Mouse (Mus musculus) embryonic fibroblast, embryonic 13.5 days (primary cell): ENCODE data around the gene Naa25. TPM values are rescaled to one million over a fixed set of nuclear protein-coding genes. Genes with fewer than 3 reads are reported as not detected.

Experiments
- H3K27ac ChIP-seq: 2 replicates; pipeline ENCODE4 v1.5.1; 2012; ENCODE audit warnings: low read length, control low read depth, inconsistent platforms; ENCODE audit not compliant: insufficient read depth
- H3K4me1 ChIP-seq: 2 replicates; pipeline ENCODE4 v1.6.1; 2011; ENCODE audit warnings: low read length; ENCODE audit not compliant: control insufficient read depth, insufficient read depth
- H3K4me3 ChIP-seq: 2 replicates; pipeline ENCODE4 v1.5.1; 2011; ENCODE audit warnings: mild to moderate bottlenecking, control low read depth, low read length; ENCODE audit not compliant: insufficient read depth
- CTCF ChIP-seq: IDR thresholded peaks from 2 replicates; pipeline ENCODE4 v1.5.1; 2011; ENCODE audit warnings: mild to moderate bottlenecking, control low read depth, low read length, moderate library complexity, borderline replicate concordance; ENCODE audit not compliant: insufficient read depth
- POLR2A ChIP-seq: IDR thresholded peaks from 2 replicates; pipeline ENCODE4 v1.6.1; 2011; ENCODE audit warnings: low read depth, mild to moderate bottlenecking, control low read depth, low read length, moderate library complexity
- polyA plus RNA-seq: library from polyadenylated mRNA; stranded (reverse); fragments of >200 nt; gene quantifications from 2 replicates; pipeline ENCODE4 v1.2.4, GENCODE M21; 2011; ENCODE audit warnings: low read depth; ENCODE audit not compliant: missing spikeins, insufficient read length

Naa25 gene
- polyA plus RNA-seq, 1 experiment = 24.6 TPM

DNA sequence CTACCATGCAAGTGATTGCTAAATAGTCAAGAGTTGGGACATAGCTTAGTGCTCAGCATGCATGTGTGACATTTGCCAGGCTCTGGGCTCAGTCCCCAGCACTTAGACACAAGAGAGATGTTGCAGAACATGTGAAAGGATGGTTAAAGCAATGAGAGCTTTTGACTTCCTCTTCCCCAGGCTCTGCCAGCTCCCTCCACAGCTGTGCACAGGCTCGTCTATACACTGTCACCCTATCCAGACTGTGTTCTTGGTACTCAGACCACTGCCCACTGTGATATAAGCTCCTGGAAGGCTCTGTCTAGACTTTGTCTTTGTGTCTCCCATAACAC, 64.4 kb downstream of the Naa25 start:
- TF ChIP-seq POLR2A (no peak), CTCF (no peak)

GRCm38 (mm10) chr5:121462967-121463366, 65.2 kb downstream of the Naa25 start:
- Histone ChIP-seq H3K27ac (no peak overlapping the region), H3K4me3 (no peak overlapping the region), H3K4me1 (no peaks in the 10 kb centered on the region)
- TF ChIP-seq POLR2A (no peak), CTCF (no peak)

More for the DNA sequence above, 64.4 kb downstream of the Naa25 start:
- Histone ChIP-seq H3K27ac (no peak overlapping the region), H3K4me1 (no peaks in the 10 kb centered on the region), H3K4me3 (no peak overlapping the region)

- no peaks in the 10 kb centered on the region for H3K4me1 ChIP-seq
- TF ChIP-seq POLR2A = no peak
- TF ChIP-seq CTCF = no peak
- no peak overlapping the region for H3K4me3 ChIP-seq
- H3K27ac ChIP-seq = no peak overlapping the region
Observed at GRCm38 (mm10) chr5:121463601-121464250, 66.0 kb downstream of the Naa25 start.

DNA sequence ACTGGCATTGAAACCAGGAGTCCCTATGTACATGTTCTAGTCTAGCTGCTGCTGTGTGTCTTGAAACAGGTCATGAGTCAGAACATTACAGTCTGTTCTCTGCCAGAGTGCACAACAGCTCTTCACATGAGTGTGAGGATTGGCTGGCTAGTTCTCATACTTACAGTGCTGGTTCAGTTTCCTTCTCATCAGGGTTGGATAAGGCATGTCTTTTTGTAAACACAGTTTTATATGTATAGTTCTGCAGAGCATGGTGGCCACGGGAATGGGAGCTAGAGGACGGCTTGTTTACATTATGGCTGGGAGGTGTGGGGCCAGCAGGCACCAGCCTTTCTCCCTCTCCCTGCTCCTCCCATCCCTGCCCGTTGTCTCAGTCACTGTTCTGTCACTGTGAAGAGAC, 71.8 kb downstream of the Naa25 start:
- Histone ChIP-seq H3K27ac (no peak overlapping the region), H3K4me1 (no peaks in the 10 kb centered on the region), H3K4me3 (no peak overlapping the region)
- TF ChIP-seq POLR2A (no peak), CTCF (no peak)

DNA sequence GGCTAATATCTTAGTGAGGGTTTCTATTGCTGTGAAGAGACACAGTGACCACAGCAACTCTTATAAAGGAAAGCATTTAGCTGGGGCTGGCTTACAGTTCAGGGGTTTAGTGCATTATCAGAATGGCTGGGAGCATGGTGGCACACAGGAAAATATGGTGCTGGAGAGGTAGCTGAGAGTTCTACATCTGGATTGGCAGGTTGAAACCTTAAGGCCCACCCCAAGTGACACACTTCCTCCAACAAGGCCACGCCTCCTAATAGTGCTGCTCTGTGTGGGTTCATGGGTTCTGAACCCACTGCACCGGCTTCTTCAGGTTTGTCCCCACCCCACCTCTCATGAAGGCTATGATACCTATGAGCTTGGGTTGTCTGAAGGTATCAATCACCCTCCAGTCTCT, 74.7 kb downstream of the Naa25 start:
- TF ChIP-seq POLR2A (no peak), CTCF (no peak)
- Histone ChIP-seq H3K4me1 (no peaks in the 10 kb centered on the region), H3K4me3 (no peak overlapping the region), H3K27ac (no peak overlapping the region)

DNA sequence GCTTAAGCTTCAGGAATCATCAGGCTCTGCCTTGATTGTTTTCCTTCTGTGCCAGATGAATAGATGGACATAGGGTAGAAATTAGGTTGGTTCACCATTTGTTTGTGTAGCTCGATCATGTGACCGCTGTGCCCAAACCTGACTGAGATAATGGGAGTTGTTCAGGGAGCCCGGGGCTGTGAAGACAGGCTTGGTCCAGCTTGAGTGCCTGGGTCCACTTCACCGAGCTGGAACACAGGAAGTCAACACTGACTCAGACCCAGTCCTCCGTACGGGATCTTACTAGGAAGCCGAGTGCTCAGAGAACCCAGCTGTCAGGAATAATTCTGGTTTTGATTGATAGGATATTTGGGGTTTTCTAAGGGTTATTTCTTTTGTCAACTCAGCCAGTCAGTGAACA, 76.9 kb downstream of the Naa25 start:
- no peak overlapping the region for H3K4me3 ChIP-seq
- no peak for TF ChIP-seq POLR2A
- no peak for TF ChIP-seq CTCF
- H3K27ac ChIP-seq = no peak overlapping the region
- no peaks in the 10 kb centered on the region for H3K4me1 ChIP-seq

DNA sequence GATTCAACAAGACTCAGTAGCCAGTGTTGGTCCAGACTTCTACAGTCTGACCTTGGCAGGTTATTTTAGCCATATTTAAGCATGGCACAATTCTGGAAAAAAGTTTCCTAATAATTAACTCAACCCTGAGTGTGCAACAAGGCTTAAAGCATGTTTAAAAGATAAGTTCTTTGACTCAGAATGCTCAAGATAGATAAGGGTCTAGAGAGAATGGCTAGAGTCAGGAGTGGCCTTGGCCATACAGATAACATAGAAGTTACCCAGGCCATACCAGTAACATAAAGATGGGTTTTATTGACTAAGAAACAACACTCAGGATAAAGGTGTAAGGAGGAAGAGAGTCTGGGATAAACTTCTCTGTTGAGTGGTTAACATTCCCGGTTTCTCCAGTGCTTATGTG, 78.3 kb downstream of the Naa25 start:
- TF ChIP-seq POLR2A = no peak
- no peak for TF ChIP-seq CTCF
- Histone ChIP-seq H3K4me3 (no peak overlapping the region), H3K27ac (no peak overlapping the region)

GRCm38 (mm10) chr5:121477680-121478079, 79.9 kb downstream of the Naa25 start:
- Histone ChIP-seq H3K4me1 (no peaks in the 10 kb centered on the region), H3K27ac (no peak overlapping the region), H3K4me3 (no peak overlapping the region)
- TF ChIP-seq POLR2A = no peak
- no peak for TF ChIP-seq CTCF

More for the DNA sequence above, 78.3 kb downstream of the Naa25 start:
- no peaks in the 10 kb centered on the region for H3K4me1 ChIP-seq

- no peak overlapping the region for H3K27ac ChIP-seq
- no peaks in the 10 kb centered on the region for H3K4me1 ChIP-seq
- TF ChIP-seq POLR2A (no peak), CTCF (no peak)
- no peak overlapping the region for H3K4me3 ChIP-seq
Observed at GRCm38 (mm10) chr5:121484801-121485200, 87.1 kb downstream of the Naa25 start.

- Histone ChIP-seq H3K4me3 (no peak overlapping the region), H3K27ac (no peak overlapping the region), H3K4me1 (no peaks in the 10 kb centered on the region)
- TF ChIP-seq CTCF = no peak
Observed at GRCm38 (mm10) chr5:121493305-121493704, 95.6 kb downstream of the Naa25 start.

Other genes with a start within 250 kb of the Naa25 start
- 90.6 and 103 TPM in 2 replicates for gene Ptpn11, start 206.5 kb upstream of the Naa25 start, polyA plus RNA-seq
- 1,069 and 1,098 TPM in 2 replicates for gene Rpl6, start 193.5 kb upstream of the Naa25 start, polyA plus RNA-seq
- 17.2 and 18.0 TPM in 2 replicates for gene Hectd4, start 177.7 kb upstream of the Naa25 start, polyA plus RNA-seq
- gene Trafd1, start 12.3 kb upstream of the Naa25 start, polyA plus RNA-seq = 34.5 and 36.1 TPM in 2 replicates
- gene Tmem116, start 54.0 kb downstream of the Naa25 start, polyA plus RNA-seq = 2.0 TPM in 1 of 2 replicates, not detected in the other
- gene Erp29, start 54.6 kb downstream of the Naa25 start, polyA plus RNA-seq = 135 and 136 TPM in 2 replicates
- not detected in 2 replicates for gene Adam1b, start 105.5 kb downstream of the Naa25 start, polyA plus RNA-seq
- 1.9 and 2.7 TPM in 2 replicates for gene Adam1a, start 147.5 kb downstream of the Naa25 start, polyA plus RNA-seq
- gene Gm42878, start 147.5 kb downstream of the Naa25 start, polyA plus RNA-seq = not detected in 2 replicates
- gene Mapkapk5, start 148.0 kb downstream of the Naa25 start, polyA plus RNA-seq = 65.3 and 68.3 TPM in 2 replicates
- gene Aldh2, start 195.9 kb downstream of the Naa25 start, polyA plus RNA-seq = 167 and 221 TPM in 2 replicates
- gene Acad12, start 221.0 kb downstream of the Naa25 start, polyA plus RNA-seq = 3.1 and 3.8 TPM in 2 replicates